Mouse (Mus musculus): ENCODE results near the gene Dglucy. TPM values are rescaled to one million over a fixed set of nuclear protein-coding genes. Genes with fewer than 3 reads are reported as not detected.

Gene Dglucy
- polyA plus RNA-seq, 1 experiment from 2014 or later = 4.1 TPM

GRCm38 (mm10) chr12:100814671-100815070, 35.8 kb downstream of the Dglucy start:
- Histone ChIP-seq H3K27me3 (replicated peaks) (no peaks in the 10 kb centered on the region), H3K36me3 (no peaks in the 10 kb centered on the region), H3K4me3 (no peak overlapping the region), H3K4me2 (no peak overlapping the region), H3K9me3 (no peaks in the 10 kb centered on the region), H3K9ac (no peak overlapping the region), H3K27ac (replicated peaks) (no peak overlapping the region), H3K4me1 (no peaks in the 10 kb centered on the region)
- ATAC-seq (ENCODE audit: extremely low read depth, insufficient number of reproducible peaks, low FRiP score, low TSS enrichment) = no peak
- 71% methylated on average over 3 of the region's 3 CpGs for WGBS

DNA sequence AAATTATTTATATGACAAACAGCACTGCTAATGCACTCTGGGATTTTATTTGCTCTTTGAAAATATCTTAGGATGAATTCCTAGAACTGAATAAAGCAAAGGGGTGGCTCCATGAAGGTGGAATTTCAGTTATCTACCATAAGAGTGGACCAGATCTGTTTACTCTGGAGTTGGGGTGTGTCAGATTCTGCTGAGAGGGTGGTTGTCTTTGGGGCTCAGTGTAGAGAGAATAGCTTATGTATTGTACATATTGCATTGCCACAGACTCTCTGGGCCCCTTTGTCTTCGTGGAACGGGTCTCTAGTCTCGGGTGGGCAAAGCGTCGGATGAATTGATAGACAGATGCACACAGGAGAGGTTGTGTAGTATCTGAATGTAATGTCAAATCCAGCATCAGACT, 38.0 kb downstream of the Dglucy start:
- Histone ChIP-seq H3K27me3 (replicated peaks) (no peaks in the 10 kb centered on the region), H3K9me3 (no peaks in the 10 kb centered on the region), H3K9ac (no peak overlapping the region), H3K4me2 (no peak overlapping the region), H3K27ac (replicated peaks) (no peak overlapping the region), H3K36me3 (no peaks in the 10 kb centered on the region), H3K4me1 (no peaks in the 10 kb centered on the region), H3K4me3 (no peak overlapping the region)
- WGBS = 80% methylated on average over 5 of the region's 5 CpGs
- ATAC-seq (ENCODE audit: extremely low read depth, insufficient number of reproducible peaks, low FRiP score, low TSS enrichment) = no peak

DNA sequence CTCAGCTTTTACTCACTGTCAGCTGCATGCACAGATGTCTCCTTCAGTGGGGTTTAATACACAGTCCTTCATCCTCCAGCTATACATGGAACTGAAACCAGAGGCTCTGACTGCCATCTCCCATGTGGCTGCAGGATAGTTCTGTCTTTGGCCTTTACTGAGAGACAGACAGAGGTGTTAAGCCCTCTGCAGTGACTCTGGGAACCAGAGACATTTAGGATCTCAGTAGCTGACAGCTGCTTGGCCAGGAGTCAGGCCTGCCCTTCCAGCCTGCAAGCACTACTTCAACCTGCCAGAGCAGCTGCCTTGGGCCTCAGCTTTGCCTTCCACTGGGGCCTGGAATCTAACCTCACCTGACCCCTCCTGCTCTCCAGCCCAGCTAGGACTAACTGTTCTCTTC, 41.1 kb downstream of the Dglucy start:
- no peaks in the 10 kb centered on the region for H3K4me1 ChIP-seq
- no peak overlapping the region for H3K27ac ChIP-seq (replicated peaks)
- H3K9ac ChIP-seq = no peak overlapping the region
- no peaks in the 10 kb centered on the region for H3K36me3 ChIP-seq
- H3K9me3 ChIP-seq = no peaks in the 10 kb centered on the region
- no peak; the same call in 1 of the 2 replicates for ATAC-seq (ENCODE audit: extremely low read depth, insufficient number of reproducible peaks, low FRiP score, low TSS enrichment)
- no peak overlapping the region for H3K4me3 ChIP-seq
- no peaks in the 10 kb centered on the region for H3K27me3 ChIP-seq (replicated peaks)
- no peak overlapping the region for H3K4me2 ChIP-seq

DNA sequence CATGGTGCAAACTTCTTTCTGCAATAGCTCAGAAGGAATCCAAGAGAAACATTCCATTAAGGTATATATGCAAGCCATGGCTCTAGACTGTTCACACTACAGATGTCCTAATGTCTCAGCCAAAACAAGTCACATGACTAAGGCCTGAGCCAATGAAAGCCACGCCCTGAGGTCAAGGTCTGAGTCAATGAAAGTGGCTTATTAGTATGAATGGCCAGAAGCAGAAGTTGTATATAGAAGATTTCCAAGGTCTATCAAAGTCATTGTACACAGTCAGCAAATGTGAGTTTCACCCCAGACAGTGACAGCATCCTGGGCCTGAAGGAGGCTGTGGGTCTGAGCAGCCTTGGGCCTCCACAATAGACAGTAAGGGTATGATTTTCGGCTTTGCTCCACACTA, 52.2 kb downstream of the Dglucy start:
- Histone ChIP-seq H3K4me3 (no peak overlapping the region), H3K9ac (no peak overlapping the region), H3K9me3 (no peaks in the 10 kb centered on the region), H3K36me3 (no peaks in the 10 kb centered on the region), H3K4me2 (no peak overlapping the region), H3K27me3 (replicated peaks) (no peaks in the 10 kb centered on the region), H3K27ac (replicated peaks) (no peak overlapping the region), H3K4me1 (no peaks in the 10 kb centered on the region)
- ATAC-seq (ENCODE audit: extremely low read depth, insufficient number of reproducible peaks, low FRiP score, low TSS enrichment) = no peak
- 68% methylated on average over 2 of the region's 2 CpGs for WGBS

- no peak for ATAC-seq (ENCODE audit: extremely low read depth, insufficient number of reproducible peaks, low FRiP score, low TSS enrichment)
- WGBS = 66% methylated on average over 8 of the region's 8 CpGs
- H3K27ac ChIP-seq (replicated peaks) = no peak overlapping the region
- no peak overlapping the region for H3K9ac ChIP-seq
- no peak overlapping the region for H3K4me3 ChIP-seq
- H3K36me3 ChIP-seq = no peaks in the 10 kb centered on the region
- H3K27me3 ChIP-seq (replicated peaks) = no peaks in the 10 kb centered on the region
- no peak overlapping the region for H3K4me2 ChIP-seq
- H3K9me3 ChIP-seq = no peaks in the 10 kb centered on the region
- no peaks in the 10 kb centered on the region for H3K4me1 ChIP-seq
Observed at GRCm38 (mm10) chr12:100831629-100832325, 52.9 kb downstream of the Dglucy start.

DNA sequence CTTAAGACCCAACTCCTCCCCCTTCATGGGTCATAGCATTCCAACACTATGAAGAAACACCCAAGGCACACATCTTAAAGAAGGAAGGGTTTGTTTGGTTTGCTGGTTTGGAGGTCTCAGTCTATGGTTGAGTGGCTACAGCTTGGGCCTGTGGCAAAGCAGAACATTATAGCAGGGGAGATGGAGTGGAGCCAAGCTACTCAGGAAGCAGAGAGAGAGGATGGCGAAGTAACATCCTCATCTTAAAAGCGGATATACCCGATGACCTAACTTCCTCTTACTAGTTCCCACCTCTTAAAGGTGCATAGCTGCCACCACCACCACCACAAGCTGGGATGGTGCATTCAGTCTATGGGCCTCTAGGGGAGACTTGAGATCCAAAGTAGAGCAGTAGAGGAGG, 58.4 kb downstream of the Dglucy start:
- peaks cover 15% of the 10 kb centered on the region for H3K4me1 ChIP-seq
- no peak overlapping the region for H3K4me2 ChIP-seq
- ATAC-seq (ENCODE audit: extremely low read depth, insufficient number of reproducible peaks, low FRiP score, low TSS enrichment) = no peak
- 76% methylated on average over 3 of the region's 3 CpGs for WGBS
- H3K27me3 ChIP-seq (replicated peaks) = no peaks in the 10 kb centered on the region
- no peaks in the 10 kb centered on the region for H3K9me3 ChIP-seq
- no peak overlapping the region for H3K4me3 ChIP-seq
- H3K27ac ChIP-seq (replicated peaks) = no peak overlapping the region
- no peaks in the 10 kb centered on the region for H3K36me3 ChIP-seq
- no peak overlapping the region for H3K9ac ChIP-seq

DNA sequence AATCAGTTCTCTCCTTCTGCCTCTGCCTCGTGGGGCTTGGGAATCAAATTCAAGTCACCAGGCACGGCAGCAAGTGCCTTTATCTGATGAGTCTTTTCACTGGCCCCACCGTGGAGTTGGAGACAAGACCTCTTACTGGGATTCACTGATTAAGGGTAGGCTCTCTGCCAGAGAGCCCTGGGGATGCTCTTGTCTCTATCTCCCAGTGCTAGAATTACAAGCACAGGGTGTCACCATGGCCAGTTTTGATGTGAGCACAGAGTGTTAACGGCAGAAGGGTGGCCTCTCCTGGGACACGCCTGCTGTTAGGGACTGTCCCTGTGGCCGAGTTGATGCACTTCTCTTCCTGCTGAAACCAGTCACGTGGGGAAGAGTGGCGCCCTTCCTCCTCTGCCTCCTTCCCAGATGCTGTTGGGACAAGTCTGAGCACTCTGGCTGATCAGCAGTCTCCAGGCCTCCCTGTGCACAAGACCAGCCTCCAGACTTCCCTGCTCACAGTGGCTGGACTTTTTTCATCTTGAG, 60.3 kb downstream of the Dglucy start:
- no peak overlapping the region for H3K27ac ChIP-seq (replicated peaks)
- 12% methylated on average over 8 of the region's 8 CpGs for WGBS
- no peak overlapping the region for H3K9ac ChIP-seq
- H3K4me3 ChIP-seq = no peak overlapping the region
- no peaks in the 10 kb centered on the region for H3K9me3 ChIP-seq
- ATAC-seq (ENCODE audit: extremely low read depth, insufficient number of reproducible peaks, low FRiP score, low TSS enrichment) = no peak
- no peaks in the 10 kb centered on the region for H3K27me3 ChIP-seq (replicated peaks)
- H3K36me3 ChIP-seq = no peaks in the 10 kb centered on the region
- no peak overlapping the region for H3K4me2 ChIP-seq
- peaks cover 15% of the 10 kb centered on the region for H3K4me1 ChIP-seq

DNA sequence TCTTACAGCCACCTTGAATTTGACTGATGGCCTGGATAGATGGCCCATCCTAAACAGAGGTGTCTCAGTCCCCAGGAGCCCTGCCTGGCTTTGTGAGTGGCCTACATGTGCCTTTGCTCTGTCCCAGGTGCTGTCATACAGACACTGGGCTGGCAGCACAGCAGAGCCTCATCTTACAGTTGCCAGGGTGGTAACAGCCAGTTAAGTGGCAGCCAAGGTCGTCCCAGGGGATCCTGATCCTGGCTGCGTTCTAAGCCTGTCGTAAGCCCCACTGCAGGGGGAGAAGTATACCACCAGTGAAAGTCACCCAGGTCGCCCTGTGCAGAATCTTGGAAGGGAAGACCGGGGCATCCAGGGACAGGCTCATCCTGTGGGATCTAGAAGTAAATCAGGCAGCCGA, 61.1 kb downstream of the Dglucy start:
- Histone ChIP-seq H3K4me3 (no peak overlapping the region), H3K4me2 (no peak overlapping the region), H3K9ac (no peak overlapping the region), H3K4me1 (peaks cover 15% of the 10 kb centered on the region), H3K27ac (replicated peaks) (no peak overlapping the region), H3K36me3 (no peaks in the 10 kb centered on the region), H3K27me3 (replicated peaks) (no peaks in the 10 kb centered on the region), H3K9me3 (no peaks in the 10 kb centered on the region)
- WGBS = 69% methylated on average over 6 of the region's 6 CpGs
- no peak for ATAC-seq (ENCODE audit: extremely low read depth, insufficient number of reproducible peaks, low FRiP score, low TSS enrichment)

DNA sequence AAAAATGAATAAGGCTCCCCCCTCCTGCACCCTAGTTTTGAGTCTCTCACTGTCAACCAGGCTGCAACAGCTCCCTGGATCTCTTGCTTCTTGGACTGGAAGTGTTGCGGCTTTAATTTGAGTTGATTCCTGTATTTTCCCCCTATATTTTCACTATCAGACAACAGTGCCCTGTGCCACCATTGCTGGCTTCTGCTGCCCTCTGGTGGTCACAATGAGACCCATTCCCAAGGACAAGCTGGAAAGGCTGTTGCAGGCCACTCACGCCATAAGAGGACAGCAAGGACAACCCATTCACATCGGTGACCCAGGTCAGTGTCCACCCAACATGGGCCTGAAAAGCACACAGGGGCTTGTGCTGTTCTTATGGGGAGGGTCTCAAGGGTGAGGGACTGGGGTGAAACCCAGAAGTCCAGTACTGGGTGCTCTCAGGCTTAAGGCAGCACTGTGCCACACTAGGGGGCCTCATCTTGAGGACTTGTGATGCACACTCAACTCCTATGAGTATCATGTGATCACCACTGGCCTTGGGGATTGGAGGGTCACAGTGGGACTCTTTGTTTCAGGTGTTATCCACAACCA, 62.4 kb downstream of the Dglucy start:
- no peak for ATAC-seq (ENCODE audit: extremely low read depth, insufficient number of reproducible peaks, low FRiP score, low TSS enrichment)
- H3K36me3 ChIP-seq = no peaks in the 10 kb centered on the region
- no peaks in the 10 kb centered on the region for H3K9me3 ChIP-seq
- no peaks in the 10 kb centered on the region for H3K27me3 ChIP-seq (replicated peaks)
- peaks cover 15% of the 10 kb centered on the region for H3K4me1 ChIP-seq
- no peak overlapping the region for H3K4me2 ChIP-seq
- no peak overlapping the region for H3K27ac ChIP-seq (replicated peaks)
- WGBS = 18% methylated on average over 3 of the region's 3 CpGs
- H3K4me3 ChIP-seq = no peak overlapping the region
- no peak overlapping the region for H3K9ac ChIP-seq

- WGBS = 70% methylated on average over 4 of the region's 4 CpGs
- Histone ChIP-seq H3K9me3 (no peaks in the 10 kb centered on the region), H3K4me1 (peaks cover 15% of the 10 kb centered on the region), H3K4me3 (no peak overlapping the region), H3K27me3 (replicated peaks) (peaks cover 4% of the 10 kb centered on the region; the same call in 1 of the 2 replicates), H3K27ac (replicated peaks) (no peak overlapping the region), H3K9ac (no peak overlapping the region), H3K36me3 (no peaks in the 10 kb centered on the region), H3K4me2 (no peak overlapping the region)
- no peak for ATAC-seq (ENCODE audit: extremely low read depth, insufficient number of reproducible peaks, low FRiP score, low TSS enrichment)
Observed at GRCm38 (mm10) chr12:100843171-100843570, 64.3 kb downstream of the Dglucy start.

GRCm38 (mm10) chr12:100844546-100844945, 65.7 kb downstream of the Dglucy start:
- no peak overlapping the region for H3K4me3 ChIP-seq
- no peaks in the 10 kb centered on the region for H3K9me3 ChIP-seq
- 73% methylated on average over 7 of the region's 7 CpGs for WGBS
- H3K36me3 ChIP-seq = no peaks in the 10 kb centered on the region
- ATAC-seq (ENCODE audit: extremely low read depth, insufficient number of reproducible peaks, low FRiP score, low TSS enrichment) = no peak
- no peak overlapping the region for H3K27ac ChIP-seq (replicated peaks)
- H3K4me1 ChIP-seq = peaks cover 6% of the 10 kb centered on the region; the same call in 1 of the 2 replicates
- no peak overlapping the region for H3K4me2 ChIP-seq
- H3K27me3 ChIP-seq (replicated peaks) = peaks cover 7% of the 10 kb centered on the region
- no peak overlapping the region for H3K9ac ChIP-seq

GRCm38 (mm10) chr12:100845829-100846228, 67.0 kb downstream of the Dglucy start:
- 27% methylated on average over 2 of the region's 2 CpGs for WGBS
- no peak overlapping the region for H3K4me3 ChIP-seq
- ATAC-seq (ENCODE audit: extremely low read depth, insufficient number of reproducible peaks, low FRiP score, low TSS enrichment) = no peak
- H3K27ac ChIP-seq (replicated peaks) = no peak overlapping the region
- no peaks in the 10 kb centered on the region for H3K36me3 ChIP-seq
- H3K27me3 ChIP-seq (replicated peaks) = peaks cover 15% of the 10 kb centered on the region
- H3K4me2 ChIP-seq = no peak overlapping the region
- H3K9ac ChIP-seq = no peak overlapping the region
- H3K9me3 ChIP-seq = no peaks in the 10 kb centered on the region
- peaks cover 3% of the 10 kb centered on the region; the same call in 1 of the 2 replicates for H3K4me1 ChIP-seq

All from heart, embryonic 13.5 days (tissue).